Mouse (Mus musculus) c-Kit-positive CD71-positive TER-119-positive erythroid progenitor cells, embryonic 14.5 days (primary cell): ENCODE results near the gene Gm3336.
A peak's percentile ranks its signal among the peaks of the same experiment; 100 is the strongest.

ENCODE experiments used
- DNase-seq: peaks from one replicate; pipeline ENCODE4 v3.0.0-alpha.2; 2013; ENCODE audit warnings: low spot score

Gene Gm3336

DNA sequence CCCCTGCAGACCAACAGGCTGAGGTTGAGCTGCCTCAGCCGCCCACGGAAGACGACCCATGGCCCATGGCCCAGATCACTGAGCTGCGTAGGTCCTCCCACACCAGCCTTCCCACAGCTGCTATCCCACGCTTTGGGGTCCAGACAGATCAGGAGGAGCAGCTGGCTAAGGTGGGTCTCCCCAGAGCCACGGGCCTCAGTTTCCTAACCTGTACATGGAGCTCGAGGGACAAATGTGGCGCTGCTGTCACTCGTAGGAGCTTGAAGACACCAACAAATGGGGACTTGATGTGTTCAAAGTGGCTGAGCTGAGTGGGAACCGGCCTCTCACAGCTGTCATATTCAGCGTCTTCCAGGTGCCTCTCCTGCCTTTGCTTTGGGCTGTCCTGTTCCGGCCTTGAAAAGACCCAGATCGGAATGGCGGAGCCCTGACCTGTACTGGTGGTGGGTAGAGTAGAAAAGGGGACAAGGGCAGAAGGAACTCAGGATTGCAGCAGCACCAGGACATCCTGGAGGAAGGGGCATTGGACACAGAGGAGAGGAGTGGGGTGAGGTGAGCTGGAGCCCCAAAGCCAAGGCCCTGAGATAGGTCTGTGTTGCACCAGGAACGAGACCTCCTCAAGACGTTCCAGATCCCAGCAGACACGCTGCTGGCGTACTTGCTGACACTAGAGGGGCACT, 29.0 kb downstream of the Gm3336 start:
- DNase-seq = no peak

DNA sequence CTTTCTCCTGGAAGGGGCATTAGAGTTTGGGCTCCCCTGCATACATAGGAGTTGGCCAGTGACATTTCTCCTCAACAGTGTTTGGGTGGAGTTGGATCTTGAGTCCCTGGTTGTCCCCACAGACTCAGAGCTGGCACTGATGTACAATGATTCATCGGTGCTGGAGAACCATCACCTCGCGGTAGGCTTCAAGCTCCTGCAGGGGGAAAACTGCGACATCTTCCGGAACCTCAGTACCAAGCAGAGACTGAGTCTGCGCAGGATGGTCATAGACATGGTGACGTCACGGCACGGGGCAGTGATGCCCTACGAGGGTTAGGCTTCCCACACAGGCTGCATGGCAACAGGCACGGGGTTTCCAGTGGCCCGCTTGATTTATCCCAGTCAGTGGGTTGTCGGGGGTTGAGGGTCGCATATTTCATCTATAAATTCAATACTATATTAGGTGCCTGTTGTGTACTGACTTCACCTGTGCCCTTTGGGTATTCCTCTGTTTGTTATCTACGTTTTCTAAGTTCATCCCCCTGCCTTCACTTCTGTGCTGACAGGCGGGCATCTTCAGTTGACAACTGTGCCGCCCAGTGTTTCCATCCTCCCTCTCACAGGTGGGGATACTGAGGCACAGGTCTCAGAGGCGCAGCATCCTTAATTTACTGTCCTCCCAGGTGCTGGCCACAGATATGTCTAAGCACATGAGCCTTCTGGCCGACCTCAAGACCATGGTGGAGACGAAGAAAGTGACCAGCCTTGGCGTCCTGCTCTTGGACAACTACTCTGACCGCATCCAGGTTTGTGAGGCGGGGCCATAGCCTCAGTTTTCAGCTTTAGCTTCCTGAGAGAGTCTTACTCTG, 30.1 kb downstream of the Gm3336 start:
- DNase-seq = no peak

DNA sequence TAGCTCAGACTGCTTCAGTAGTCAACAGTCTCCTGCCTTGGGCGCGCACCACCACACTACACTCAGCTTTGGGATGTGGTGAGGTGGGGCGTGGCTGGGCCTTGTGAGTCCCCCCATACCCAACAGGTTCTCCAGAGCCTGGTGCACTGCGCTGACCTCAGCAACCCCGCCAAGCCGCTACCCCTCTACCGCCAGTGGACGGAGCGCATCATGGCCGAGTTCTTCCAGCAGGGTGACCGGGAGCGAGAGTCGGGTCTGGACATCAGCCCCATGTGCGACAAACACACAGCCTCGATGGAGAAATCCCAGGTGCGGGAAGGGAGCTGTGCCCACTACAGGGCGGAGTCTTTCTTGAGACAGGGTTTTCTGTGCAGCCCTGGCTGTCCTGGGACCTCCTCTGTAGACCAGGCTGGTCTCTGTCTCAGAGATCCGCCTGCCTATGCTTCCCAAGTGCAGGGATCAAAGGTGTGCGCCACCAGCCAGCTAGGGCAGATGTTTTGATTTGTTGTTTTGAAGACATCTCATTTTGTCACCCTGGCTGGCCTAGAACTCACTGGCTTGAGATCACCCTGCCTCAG, 30.8 kb downstream of the Gm3336 start:
- DNase-seq = no peak

DNA sequence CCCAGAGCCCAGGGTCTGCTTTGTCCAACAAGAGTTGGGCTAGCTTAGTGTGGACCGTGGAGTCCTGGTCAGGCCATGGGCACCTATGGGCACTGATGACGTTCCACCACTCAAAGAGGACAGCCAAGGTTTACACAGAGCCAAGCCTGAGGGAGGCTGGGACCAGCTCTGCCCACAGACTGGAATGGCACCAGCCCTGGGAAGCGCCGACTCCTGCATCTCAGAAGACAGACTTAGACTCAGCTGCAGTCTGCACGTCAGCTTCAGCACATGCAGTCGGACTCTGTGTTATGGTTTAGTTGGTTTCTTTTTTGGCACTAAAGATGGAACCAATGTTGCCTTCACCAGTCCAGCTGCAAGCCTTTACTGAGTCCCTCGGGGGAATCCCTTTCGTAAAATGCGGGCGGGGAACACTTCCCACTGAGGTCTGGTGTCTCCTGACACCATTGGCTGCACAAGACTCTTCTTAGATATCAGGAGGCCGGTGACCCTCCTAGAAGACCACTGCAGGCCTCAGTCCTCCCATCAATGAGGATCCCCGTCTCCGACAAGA, 31.9 kb downstream of the Gm3336 start:
- no peak for DNase-seq

DNA sequence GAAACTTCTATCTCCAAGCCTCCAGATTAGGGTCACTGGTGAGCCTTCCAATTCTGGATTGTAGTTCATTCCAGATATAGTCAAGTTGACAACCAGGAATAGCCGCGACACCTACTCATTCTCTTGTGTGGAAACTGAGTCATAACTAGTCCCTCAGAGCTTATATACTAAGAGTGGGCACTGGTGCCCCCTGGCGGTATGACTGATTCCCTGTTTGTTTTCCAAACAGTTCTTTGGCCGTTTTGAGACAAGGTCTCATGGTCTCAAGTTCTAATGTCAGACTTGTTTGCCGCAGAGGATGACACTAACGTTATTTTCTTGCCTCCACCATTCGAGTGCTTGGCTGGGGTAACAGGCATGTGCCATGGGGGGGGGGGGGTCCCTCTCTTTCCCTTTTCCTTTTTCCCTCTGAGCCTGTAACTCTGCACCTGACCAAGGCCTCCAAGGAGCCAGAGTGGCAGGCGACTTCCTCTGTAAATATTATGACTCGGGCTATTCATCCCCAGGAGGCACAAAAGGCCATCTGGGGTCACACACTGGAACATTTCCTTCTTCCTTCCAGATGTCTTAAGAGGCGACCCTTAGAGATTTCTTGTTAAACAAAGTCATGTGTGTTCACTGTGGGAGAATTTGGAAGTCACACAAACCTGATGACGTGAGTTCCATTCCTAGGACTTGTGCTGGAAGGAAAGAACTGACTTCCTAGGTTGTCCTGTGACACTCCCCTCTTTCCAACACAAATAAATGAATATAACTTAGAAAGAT, 33.8 kb downstream of the Gm3336 start:
- DNase-seq = peak; percentile 78

DNA sequence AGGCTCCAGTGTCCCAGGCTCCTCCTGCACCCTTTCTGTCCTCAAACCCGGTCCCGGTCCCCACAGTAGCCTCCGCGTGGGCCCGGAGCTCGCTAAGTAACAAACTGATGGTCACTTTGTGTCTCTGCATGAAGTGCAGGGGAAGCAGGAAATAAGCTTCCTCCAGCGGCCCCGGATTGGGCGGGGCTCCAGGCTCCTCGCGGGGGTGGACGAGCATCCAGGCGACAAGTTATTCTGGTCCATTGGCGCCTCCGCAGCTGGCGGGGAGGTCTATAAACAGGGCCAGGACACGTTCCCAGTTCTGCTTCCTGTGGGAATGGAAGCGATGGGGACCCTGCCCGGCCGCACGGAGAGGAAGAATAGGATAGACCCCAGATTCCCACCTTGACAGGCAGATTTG, 34.8 kb downstream of the Gm3336 start:
- DNase-seq = no peak

DNA sequence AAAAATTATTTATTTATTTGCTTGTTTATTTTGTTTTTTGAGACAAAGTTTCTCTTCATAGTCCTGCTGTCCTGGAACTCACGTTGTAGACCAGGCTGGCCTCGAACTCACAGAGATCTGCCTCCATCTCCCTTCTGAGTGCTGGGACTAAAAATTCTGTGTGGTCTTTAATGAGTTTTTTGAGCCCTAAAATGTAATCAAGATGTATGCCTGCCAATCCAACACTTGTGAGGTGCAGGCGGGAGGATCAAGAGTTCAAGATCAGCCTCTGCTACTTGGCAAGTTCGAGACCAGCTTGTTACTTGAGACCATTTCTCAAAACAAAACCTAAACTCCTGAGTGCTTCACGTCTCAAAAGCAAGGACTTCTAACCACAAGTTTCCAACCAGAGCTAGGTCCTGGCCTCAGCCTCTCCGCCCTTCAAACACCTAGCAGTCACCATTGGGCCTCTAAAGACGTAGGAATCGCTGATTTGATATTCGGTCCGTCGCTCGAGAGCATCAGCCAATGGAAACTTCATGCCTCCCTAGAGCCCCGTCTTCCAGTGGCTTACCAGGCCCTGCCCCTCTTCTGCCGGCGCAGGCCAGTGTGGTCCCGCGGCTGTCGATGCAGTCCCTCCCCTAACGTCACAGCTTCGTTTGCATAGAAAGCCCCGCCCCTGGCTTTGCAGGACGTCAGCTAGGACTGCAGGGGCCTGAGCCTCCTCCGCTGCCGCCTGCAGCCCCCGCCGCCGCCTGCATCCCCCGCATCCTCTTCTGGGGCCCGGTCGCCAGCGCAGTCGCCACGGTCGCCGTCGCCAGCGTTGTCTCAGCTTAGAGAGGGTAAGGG, 35.9 kb downstream of the Gm3336 start, which contains the start of gene Rab3a:
Gene Rab3a (plus strand): TSS at position 637 of the 828 bp plus-strand sequence.
- peak; percentile 96 for DNase-seq

DNA sequence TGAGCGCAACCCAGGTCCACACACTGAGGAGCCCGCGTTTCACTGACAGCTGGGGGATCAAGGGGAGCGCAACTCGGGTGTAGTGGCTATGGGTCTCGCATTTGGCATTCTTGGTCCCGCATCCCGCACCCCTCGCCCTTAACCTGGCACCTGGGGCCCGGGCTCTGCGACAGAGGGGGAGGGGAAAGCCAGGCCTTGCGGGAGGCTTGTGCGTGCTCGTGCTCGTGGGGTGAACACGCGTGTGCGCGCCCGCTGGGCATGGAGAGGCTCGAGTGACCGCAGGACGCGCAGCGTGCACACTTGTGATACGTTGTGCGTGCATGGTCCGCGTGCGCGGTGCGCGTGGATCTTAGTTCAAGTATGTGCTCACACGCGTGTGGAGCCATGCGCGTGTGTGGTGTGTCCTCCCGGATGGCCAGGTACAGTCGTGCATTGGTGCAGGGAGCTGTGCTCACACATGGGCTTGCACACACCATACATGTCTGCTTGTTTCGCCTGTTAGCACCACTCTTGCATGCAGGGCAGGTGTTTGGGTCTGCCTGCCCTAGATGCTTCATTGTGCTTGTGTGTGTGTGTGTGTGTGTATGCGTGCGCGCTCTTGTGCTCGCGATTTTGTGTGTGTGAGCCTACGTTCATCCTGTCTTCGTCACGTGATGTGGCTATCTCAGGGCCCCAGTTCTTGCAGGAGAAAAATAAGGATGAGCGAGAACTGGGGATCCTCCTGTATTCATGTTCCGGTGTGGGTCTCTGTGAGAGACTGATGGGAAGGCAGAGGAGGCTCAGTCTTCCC, 36.7 kb downstream of the Gm3336 start:
- no peak for DNase-seq

DNA sequence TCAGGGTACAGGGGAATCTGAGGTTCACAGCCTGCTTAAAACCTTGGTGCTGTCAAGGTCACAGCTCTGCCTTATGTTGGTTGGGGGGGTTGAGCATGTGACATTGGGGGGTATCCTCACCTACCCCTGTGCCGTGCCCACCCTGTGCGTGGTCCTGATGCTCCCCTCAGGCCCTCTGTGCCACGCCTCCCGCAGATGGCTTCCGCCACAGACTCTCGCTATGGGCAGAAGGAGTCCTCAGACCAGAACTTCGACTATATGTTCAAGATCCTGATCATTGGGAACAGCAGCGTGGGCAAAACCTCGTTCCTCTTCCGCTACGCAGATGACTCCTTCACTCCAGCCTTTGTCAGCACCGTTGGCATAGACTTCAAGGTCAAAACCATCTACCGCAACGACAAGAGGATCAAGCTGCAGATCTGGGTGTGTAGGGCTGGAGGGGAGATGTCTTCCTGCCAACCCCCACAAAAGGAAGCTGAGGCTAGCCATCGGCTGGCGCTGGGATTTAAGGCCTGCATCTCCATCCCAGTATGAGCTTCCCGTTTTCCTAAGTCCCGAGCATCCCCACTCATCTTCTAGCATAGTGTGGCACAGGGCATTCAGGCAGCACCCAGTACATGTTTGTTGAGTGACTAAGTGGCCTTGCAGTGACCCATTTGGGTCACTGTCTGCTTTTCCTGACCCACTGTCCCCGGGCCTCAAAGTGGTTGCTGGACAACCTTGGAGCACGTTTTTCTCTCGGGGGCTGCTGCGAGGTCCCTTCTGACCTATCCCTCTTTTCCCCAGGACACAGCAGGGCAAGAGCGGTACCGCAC, 37.5 kb downstream of the Gm3336 start:
- no peak for DNase-seq

DNA sequence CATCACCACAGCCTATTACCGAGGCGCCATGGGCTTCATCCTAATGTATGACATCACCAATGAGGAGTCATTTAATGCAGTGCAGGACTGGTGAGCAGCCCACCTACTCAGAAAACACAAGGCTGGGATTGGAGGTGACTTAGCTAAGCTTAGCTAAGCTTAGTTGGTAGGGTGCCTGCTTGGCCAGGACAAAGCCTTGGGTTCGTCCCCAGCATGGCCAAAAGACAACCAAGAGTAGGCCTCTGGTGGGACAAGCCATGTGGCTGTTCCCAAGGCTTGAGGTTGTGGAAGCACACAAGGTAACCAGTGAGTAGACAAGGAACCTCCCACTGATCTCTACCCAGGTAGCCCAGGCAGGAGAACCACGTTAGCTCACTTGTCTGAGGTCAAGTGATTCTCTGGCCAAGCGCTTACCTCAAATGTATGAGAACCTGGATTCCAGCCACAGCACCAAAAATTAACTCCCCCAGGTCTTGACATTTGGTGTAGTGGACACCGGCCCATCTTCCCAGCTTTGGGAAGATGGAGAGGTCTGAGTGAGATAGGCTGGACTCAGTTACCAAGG, 38.2 kb downstream of the Gm3336 start:
- no peak for DNase-seq

DNA sequence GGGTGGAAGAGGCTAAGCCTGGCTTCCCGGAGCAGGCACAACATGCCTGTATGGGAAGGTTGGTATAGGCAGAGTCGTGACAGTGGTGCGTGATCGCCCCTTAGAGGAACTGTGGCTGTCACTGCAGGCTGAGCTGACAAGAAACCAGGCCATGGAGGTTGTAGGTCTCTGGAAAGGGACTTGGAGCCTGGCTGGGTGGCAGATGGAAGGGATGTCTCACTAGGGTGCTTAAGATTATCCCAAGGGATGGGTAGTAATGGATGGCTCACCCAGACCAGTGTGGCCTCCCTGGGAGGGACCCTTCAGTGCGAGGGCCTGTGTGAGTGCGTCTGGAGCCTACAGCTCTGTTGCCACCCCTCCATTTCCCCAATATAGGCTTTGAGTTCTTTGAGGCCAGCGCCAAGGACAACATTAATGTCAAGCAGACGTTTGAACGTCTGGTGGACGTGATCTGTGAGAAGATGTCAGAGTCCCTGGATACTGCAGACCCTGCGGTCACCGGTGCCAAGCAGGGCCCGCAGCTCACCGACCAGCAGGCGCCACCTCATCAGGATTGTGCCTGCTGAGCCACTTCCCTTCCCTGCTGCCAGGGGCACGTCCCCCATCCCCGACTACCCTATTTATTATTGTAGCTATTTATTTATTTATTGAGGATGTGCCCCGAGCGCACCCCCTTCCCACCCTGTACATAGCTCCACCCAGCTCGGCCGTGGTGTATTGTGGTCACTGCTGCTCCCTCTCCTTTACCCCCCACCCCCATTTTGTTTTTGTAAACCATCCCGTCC, 39.4 kb downstream of the Gm3336 start:
- no peak for DNase-seq

DNA sequence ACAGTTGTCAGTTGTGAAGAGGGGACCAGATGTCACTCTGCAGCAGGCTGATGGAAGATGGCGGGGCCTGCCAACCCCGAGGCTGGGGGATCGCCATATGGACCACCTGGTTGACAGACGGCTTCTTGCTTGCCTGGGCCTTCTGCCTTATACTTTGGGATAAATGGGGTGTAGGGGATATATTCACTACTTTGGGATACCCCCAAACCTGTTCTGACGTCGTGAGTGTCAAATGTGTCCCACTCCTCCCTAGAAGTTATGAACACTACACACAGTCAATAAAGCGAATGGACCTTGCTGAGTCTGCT, 39.9 kb downstream of the Gm3336 start:
- DNase-seq = no peak

DNA sequence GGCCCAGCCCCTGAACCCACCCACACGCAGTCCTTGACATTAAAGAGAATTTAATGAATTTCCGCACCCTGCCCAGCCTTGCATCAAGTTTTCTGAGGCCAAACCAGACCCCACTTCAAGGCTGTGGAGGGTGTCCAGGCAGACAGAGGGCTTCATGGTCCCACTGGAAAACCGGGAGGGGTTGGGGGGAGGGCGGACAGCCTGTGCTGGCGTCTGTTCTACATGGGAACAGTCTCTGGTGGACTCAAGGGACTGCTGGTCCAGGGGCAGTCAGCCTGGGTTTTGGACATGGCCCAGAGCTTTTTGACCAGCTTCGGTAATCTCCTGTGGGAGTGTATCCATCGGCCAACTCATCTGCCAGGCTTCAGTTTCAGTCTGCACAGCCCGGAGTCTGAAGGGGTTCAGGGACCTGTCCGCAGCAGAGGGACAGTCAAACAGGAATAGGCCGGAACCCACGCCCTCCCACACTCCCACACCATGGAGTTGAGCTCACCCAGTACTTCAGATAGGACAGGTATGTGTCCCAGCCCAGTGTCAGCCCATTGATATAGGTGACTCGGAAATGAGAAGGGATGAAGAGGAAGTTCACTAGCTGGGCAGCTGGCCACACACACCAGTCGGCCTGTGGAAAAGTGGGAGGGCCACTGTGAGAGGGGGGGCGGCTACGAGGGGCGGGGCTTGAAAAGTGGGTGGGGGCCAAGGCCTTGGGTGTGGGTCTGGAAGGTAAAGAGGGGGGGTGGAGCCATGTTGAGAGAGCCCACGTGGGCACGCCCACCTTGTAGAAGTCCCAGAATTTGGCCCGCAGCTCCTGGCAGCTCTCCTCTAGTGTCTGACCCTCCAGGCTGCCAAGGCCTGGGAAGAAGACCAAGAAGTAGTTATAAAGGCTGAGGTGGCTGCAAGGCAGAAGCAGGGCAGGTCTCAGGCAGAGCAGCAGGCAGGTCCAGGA, 40.5 kb downstream of the Gm3336 start:
- no peak for DNase-seq

DNA sequence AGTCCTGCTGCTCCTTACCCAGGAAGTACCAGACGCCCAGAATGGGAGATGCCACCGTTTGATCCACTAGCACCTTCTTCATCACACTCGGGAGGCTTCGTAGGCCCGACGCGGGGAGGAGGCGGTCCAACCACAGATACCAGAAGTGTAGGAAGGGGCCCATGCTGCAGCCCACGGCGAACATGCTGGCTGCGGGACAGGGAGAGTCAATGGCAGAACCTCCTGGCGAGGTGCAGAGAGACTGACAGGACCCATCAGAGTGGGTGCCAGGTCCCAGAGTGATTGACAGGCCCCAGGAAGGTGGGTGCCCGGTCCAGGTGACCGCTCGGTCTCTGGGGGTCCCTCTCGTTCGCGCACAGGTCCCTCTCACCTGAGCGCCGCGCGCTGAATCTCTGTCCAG, 42.0 kb downstream of the Gm3336 start:
- no peak for DNase-seq

DNA sequence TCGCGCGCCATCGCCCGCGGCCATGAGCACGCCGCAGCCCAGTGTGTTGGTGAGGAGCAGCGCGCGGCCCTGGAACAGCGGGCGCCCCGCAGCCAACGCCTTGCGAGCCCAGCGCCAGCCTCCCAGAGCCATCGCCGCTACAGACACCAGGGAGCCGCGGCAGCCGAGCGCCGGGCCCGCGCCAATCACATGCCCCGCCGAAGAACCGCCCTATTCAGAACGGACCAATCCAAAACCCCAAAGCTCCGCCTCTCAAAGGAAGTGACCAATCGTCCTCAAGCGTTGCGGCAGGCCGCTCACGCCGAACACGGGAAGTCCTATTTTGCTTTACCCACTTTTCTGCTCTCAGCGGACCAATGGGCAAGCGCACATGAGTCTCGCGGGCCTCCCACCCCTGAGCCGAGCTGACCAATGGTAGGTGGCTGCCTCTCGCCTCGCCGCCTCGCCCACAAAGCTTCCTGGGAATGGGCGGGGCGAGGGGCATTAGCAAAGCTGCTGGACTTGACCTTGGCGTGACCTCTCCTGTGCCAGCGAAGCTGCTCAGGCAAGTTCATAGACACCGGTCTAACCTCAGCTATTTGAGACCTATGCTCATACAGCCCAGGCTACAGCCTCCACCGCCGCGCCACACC, 42.5 kb downstream of the Gm3336 start, which contains the start of gene Mpv17l2:
Gene Mpv17l2 (minus strand): TSS at position 172 of the 632 bp plus-strand sequence.
- DNase-seq = peak; percentile 99

DNA sequence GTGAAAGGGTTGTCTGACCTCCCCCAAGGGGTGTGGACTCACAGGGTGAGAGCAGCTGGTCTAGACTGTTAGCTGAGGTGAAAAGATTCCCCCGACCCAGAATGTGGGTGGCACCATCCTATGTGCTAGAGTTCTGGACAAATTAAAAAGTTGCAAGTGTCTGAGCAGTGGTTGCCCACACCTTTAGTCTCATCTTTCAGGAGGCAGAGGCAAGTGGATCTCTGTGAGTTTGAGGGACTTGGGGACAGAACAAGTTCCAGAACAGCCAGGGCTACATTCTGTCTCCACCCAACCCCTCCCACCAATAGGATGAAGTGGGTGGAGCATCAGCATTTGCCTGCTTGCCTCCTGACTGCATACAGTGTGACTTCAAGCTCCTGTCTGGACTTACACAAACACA, 43.8 kb downstream of the Gm3336 start:
- peak; percentile 83 for DNase-seq

DNA sequence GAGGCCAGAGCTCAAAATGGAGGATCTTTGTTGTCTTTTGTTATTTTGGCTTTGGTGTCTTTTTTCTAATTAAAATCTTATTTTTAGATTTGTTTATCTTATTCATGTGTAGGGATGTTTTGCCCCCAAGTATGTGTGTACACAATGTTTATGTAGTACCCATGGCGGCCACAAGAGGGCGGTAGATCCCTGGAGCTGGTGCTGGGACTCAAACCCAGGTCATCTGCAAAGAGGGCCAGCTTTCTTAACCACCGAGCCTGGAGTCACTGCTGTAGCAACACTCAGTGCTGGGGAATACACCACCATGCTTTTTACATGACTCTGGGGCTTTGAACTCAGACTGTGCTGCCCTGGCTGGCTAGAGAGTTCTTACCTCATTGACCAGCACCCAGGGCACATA, 45.0 kb downstream of the Gm3336 start:
- peak; percentile 72 for DNase-seq
